Mouse (Mus musculus): ENCODE data around the gene Krt81.

The Krt81 gene

DNA sequence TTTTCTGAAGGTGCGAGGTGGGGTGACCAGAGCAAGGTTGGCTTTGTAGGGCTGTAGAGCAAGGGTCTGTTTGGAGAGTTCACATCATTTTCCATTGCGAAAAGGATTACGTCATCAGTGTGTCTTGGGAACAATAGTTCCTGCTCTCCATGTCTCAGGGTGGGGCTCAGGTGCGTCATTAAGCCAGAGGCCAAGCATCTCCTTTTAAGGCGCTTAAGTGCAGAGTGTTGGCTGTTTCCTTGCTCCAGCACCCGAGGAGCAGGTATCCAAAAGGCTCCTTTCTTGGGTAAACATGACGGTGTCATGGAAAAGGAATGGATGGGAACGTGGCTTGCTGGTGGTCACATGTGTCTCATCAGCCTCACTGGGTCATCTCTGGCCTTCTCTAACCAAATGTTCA lies 8.8 kb downstream of the Krt81 start:
- DNase-seq (ENCODE audit: low read depth, low spot score): no peak

DNA sequence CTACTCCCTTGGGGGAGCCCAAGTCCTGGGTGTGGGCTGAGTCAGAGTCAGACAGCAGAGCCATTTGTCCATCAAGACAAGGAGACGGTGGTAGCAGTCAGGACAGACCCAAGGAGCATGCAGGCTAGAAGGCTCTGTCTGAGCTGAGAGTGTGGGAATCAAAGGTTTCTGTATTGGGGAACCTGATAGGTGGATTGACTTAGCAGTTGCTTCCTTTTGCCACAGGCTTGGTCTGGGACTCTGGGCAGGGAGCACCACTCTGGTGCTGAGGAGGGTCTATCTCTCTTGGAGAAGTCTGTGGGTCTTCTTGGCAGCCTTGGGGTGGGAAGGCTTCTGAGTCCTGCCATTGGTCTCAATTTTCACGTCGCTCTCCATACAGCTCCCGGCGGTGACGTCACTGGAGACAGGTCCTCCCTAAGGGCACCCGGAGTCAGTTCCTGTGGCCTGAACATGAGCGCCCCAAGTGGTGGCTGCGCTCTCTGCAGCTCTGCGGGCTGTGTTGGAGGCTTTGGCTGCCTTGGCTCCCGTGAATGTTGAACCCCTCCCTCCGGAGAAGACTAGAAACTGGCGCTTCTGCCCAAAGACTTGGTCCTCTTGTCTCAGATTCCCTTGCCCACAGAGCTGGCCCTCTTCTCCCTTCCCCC lies 10.3 kb downstream of the Krt81 start:
- DNase-seq (ENCODE audit: low read depth, low spot score): peak; percentile 89

DNA sequence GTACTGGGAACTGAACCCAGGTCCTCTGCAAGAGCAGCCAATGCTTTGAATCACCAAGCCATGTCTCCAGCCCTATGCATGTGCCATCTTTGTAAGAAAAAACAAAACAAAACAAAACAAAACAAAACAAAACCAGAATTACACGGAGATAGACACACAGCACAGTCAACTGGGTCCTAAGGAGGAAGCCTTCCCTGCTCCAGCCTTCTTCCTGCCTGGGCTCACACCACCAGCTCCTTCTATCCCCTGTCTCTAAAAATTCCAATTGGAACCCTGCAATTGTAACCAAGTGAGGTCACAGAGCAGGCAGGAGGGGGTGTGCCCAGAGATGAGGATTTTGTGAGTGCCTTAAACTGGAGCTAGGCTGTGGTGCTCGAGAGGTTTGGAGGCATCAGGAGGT lies 16.1 kb downstream of the Krt81 start, which contains the start of gene Krt88:
TSS of gene Krt88 (plus strand) at position 301 of the 400 bp plus-strand sequence.
- DNase-seq (ENCODE audit: low read depth, low spot score): no peak

DNA sequence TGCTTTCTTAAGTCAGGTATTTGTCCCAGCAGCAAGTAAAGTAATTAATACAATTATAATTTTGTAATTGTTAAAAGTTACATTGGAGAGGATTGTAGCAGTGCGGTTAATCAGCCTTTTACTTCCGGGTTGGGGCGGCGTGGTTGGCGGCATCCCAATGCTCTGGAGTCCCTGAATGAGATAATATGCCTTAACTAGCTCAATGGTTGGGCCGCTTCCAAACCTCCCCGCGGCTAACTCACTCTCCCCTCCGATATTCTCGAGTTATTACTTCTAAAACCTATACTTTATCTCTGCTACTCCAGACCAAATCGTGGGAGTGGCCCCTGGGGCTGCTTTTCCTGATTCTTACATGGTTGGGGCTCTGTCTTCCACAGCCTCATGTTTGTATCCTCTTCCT lies 17.0 kb downstream of the Krt81 start:
- DNase-seq (ENCODE audit: low read depth, low spot score): no peak

DNA sequence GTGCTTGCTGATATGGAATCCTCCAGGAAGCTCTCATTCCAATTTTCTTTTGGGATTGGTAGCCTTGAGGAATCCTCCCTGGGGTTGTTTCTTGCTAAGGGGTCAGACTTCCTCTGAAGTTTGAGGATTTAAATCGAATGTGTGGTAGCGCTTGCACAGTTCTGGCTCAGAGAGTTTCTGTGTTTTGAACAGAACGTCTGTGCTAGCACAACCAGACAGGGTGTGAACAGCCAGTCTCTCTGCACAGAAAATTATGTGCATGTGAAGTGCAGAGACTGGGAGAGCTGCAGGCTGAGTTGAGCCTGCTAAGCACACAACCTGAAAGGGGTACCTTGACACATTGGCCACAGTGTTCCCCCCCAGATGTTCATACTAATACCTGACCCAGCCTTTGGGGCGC lies 22.7 kb downstream of the Krt81 start:
- no peak for DNase-seq (ENCODE audit: low read depth, low spot score)

DNA sequence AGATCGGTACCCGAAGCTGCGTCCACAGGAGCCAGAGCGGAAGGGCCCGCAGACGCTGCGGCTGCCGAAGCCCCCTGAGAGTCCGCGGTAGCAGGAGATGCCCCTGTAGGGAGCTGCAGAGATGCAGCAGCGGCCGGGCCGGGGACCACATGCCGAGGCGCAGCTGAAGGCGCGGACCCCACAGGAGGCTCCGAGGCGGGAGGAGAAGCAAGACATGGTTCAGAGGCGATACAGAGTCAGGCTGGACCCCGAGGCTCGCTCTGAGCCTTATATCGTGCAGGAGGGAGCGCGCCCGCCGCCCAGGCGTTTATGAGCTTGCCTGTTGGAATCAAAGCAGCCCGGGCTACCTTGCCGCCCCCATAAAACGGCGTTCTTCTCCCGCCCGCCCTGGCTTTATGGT lies 25.0 kb downstream of the Krt81 start, which contains the start of gene Krt87:
TSS of gene Krt87 (minus strand) at position 250 of the 400 bp plus-strand sequence.
- peak; percentile 21 for DNase-seq (ENCODE audit: low read depth, low spot score)

DNA sequence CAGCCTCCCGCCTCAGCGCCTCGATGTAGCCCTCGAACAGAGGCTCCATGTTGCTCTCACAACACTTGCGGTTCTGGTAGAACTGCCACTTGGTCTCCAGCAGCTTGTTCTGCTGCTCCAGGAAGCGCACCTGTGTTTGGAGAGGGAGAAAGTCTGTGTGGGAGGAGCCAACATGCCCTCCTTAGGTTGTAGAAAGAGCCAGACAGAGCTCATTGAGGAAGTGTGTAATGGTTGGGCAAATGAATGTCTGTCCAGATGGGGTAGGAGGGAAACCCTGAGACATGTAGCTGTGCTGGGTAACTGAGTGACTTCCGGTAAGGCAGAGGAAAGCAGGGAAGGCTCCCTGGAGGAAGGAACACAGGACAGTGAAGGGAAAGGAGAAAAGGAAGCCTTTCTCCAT lies 26.9 kb downstream of the Krt81 start:
- DNase-seq (ENCODE audit: low read depth, low spot score): no peak

DNA sequence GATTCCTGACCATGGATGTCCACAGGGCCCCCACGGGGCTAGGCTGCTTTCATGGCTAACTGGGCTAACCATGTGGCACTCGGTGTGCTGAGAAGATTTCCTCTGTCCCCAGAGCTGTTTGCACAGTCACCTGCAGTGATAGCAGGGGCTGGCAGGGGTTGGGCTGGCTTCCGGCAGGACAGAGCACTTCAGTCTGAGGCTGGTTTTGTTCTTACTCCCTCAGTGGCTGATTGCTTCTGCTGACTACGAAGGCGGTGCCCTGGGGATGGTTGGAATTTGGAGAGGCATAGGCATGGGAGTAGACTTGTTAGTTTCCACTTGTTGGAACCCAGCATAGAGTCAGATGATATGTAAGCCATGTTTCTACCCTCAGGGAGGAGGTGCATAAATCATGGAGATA lies 38.6 kb downstream of the Krt81 start:
- DNase-seq (ENCODE audit: low read depth, low spot score): peak; percentile 69

DNA sequence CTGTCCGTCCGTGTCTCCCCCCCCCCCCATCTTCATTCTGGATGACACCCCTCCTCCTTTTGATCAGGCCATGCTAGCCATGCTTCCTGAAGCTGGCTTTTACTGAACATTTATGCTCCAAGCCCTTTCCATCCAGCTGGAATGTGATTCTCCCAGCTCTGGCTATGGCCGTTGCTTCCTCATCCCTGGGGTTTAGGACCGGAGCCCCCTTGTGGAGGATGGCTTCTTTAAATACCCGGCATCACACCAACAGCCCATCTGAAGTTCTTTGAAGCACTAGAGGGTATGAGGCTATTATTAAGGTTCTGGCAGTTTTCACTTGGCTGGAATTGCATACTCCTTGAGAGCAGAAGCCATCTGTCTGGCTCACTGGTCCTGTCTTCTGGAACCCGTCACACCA lies 42.6 kb downstream of the Krt81 start:
- DNase-seq (ENCODE audit: low read depth, low spot score): peak; percentile 27

DNA sequence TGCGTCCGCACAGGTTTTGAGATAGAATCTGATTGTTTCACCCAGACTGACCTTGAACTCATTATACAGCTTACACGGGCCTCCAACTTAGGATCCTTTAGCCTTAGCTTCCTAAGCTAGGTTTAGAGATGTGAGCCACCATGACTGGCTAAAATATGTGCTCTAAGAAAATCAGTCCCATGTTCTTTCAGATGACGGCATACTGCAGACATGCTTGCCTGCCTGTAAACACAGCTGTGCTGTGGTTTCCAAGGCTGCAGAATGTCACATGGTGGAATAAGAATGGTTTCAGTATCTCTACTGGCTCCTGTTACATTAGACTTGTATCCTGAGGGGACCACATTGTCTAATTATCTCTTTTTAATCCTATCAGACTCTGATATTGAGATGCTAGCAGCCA lies 44.6 kb downstream of the Krt81 start:
- no peak for DNase-seq (ENCODE audit: low read depth, low spot score)

DNA sequence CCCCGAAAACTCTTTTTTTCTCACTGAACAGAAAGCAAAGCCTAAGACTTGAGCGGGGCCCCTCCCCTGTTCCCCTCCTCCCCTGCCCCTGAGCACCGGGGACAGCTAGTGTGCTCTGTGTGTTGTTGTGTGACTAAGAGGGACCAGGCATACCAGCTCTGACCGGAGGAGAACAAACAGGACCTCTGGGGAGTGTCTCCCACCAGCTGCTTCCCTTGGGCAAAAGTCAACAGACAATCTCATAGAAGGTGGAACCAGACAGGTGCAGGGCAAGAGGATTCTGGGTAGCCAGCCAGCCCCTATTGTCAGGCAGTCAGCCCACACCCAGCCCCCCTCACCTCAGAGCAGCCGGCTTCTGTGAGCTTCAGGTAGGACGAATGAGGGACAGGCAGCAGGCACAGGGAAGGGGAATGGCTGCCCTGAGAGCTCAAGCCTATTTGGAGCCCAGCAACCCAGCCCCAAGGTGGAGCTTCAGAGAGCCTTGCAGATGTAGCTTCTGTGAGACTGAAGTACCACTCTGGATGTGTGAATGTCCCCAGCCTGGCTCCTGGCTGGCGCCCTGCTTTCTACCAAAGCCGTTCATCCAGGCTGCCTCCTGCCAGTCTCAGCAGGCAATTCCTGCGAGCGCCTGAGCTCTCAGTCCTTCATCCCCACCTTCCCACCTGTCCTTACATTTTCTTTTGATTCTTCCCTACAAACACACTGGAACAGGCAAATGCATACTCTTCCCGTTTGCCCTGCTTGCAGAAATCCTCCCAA lies 48.6 kb downstream of the Krt81 start:
- DNase-seq (ENCODE audit: low read depth, low spot score): no peak

DNA sequence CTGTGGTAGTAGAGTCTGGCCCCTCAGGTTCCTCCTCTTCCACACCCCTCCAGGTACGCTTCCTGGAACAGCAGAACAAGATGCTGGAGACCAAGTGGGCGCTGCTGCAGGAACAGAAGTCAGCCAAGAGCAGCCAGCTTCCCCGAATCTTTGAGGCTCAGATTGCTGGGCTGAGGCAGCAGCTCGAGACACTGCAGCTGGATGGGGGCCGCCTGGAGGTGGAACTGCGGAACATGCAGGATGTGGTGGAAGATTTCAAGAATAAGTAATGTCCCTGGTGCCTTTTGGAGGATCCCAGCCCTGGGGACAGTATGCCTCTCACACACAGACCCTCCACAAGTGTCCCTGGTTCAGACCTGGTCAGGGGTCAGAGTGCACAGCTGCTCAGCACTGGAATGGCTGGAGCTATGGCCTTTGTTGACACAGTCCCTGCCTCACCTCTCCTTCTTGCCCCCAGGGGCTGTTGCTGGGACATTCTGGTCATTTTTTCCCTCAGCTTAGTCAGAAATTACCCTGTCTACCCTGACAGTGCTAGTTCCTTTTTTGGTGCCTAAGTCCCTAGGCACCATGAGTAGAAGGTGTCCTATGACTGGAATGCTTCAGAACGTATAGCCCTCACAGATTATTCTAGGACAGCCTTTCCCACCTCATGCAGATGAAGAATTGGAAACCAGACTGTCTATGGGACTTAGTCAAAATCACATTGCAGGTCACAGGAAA lies 49.5 kb downstream of the Krt81 start:
- DNase-seq (ENCODE audit: low read depth, low spot score): no peak

DNA sequence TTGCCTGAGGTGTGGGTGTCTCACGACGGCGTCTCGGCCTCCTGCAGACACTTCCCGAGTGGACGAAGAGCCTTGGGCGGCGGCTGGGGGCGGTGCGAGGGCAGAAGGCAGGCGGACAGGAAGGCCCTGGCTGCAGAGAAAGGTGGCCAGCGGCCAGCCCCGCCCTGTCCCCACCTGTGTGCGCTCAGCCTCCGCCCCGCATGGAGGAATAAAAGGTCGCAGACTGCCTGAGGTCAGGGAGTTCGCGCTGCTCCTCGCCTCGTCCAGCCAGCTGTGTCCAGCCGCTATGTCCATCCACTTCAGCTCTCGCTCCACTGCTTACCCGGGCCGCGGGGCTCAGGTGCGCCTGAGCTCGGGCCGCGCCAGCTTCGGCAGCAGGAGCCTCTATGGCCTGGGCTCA lies 51.4 kb downstream of the Krt81 start:
- no peak for DNase-seq (ENCODE audit: low read depth, low spot score)

DNA sequence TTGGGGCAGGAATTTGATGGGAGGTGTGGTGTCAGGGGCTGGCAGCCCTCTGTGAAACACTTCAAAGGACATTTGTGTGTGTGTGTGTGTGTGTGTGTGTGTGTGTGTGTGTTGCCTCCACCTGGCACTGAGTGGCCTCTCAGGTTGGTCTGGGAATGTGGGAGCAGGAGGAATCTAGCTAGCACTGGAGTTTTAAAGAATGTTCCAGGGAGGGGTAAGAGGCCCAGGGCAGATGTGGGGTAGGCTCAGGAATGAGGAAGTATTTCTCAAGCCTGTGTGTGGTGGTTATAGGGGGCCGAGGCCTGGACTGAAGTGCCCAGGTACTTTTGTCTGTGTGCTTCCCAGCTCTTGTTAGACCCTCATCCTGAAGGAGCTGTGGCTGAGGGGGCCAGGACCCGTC lies 52.8 kb downstream of the Krt81 start, which contains the start of gene Krt7:
TSS of gene Krt7 (plus strand) at position 269 of the 400 bp plus-strand sequence.
- DNase-seq (ENCODE audit: low read depth, low spot score): no peak
